Mouse (Mus musculus): ENCODE measurements around the gene Ltk. TPM values are rescaled to one million over a fixed set of nuclear protein-coding genes. Genes with fewer than 3 reads are reported as not detected.

Gene Ltk
- polyA plus RNA-seq, 1 experiment from 2014 or later, result 0.08 TPM

GRCm38 (mm10) chr2:119707676-119708075 is 52.6 kb downstream of the Ltk start:
- DNase-seq (ENCODE audit: low spot score), result no peak

- DNase-seq (ENCODE audit: low spot score), result no peak
These were observed 57.1 kb downstream of the Ltk start for GRCm38 (mm10) chr2:119703171-119703570.

Other genes with a start within 250 kb of the Ltk start
- gene Exd1, start 212.8 kb downstream of the Ltk start, polyA plus RNA-seq (2015; fragmentation: Nextera tagmentation; extraction: Ambion mirVana), result 0.06 and 0.09 TPM in 2 replicates
- 71.1 and 72.1 TPM in 2 replicates for gene Chp1, start 212.7 kb downstream of the Ltk start, polyA plus RNA-seq (2015; fragmentation: Nextera tagmentation; extraction: Ambion mirVana)
- gene Nusap1, start 142.1 kb downstream of the Ltk start, polyA plus RNA-seq (2015; fragmentation: Nextera tagmentation; extraction: Ambion mirVana), result 121 and 134 TPM in 2 replicates
- gene Oip5, start 142.0 kb downstream of the Ltk start, polyA plus RNA-seq (2015; fragmentation: Nextera tagmentation; extraction: Ambion mirVana), result 28.9 and 33.1 TPM in 2 replicates
- 46.7 and 49.1 TPM in 2 replicates for gene Ndufaf1, start 97.6 kb downstream of the Ltk start, polyA plus RNA-seq (2015; fragmentation: Nextera tagmentation; extraction: Ambion mirVana)
- 63.8 and 73.9 TPM in 2 replicates for gene Rtf1, start 85.4 kb downstream of the Ltk start, polyA plus RNA-seq (2015; fragmentation: Nextera tagmentation; extraction: Ambion mirVana)
- 1.6 and 2.1 TPM in 2 replicates for gene Itpka, start 18.1 kb downstream of the Ltk start, polyA plus RNA-seq (2015; fragmentation: Nextera tagmentation; extraction: Ambion mirVana)
- 17.9 and 18.0 TPM in 2 replicates for gene Rpap1, start 27.1 kb upstream of the Ltk start, polyA plus RNA-seq (2015; fragmentation: Nextera tagmentation; extraction: Ambion mirVana)
- 1.8 and 2.3 TPM in 2 replicates for gene Tyro3, start 37.3 kb upstream of the Ltk start, polyA plus RNA-seq (2015; fragmentation: Nextera tagmentation; extraction: Ambion mirVana)
- gene Mga, start 136.8 kb upstream of the Ltk start, polyA plus RNA-seq (2015; fragmentation: Nextera tagmentation; extraction: Ambion mirVana), result 19.5 and 24.1 TPM in 2 replicates
- 0.68 and 1.2 TPM in 2 replicates for gene Mapkbp1, start 212.3 kb upstream of the Ltk start, polyA plus RNA-seq (2015; fragmentation: Nextera tagmentation; extraction: Ambion mirVana)

Data from thymus, postnatal 0 days (tissue).